Mouse (Mus musculus) layer of hippocampus, adult 18-20 months (tissue): ENCODE measurements at regions not wholly inside any gene's neighbourhood (a gene's known extent, or its start where the extent isn't known, plus 50 kb on each side); places are given as distances from the start of the nearest gene placed in this dataset.

Source experiments
- DNase-seq, 2 experiments: peaks; one replicate each; pipeline ENCODE4 v3.0.0; 2022; ENCODE audit warnings: low spot score in 2 of 2

- no peak for DNase-seq
These were observed 250.4 kb downstream of the Tmem182 start for GRCm38 (mm10) chr1:41055761-41056160.

- no peak for DNase-seq
These were observed 259.7 kb downstream of the Tmem182 start for GRCm38 (mm10) chr1:41065130-41065529.

DNA sequence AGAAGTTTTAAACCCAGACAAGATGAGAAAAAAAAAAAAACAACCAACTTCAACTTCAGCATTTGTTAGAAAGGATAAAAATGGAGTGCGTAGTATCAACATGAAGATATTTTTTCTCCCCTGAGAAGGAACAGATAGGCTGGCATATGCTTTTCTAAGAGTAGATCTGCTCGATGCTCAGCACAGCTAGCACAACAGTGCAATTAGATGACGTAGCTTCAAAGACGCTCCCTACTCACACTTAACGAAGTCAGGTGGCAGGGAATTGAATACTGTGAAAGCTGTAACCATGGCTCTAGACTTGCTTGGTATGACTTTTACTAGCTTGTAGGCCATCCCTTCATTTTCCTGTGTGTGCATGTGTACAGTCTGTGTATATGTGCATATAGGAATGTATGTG is 299.5 kb downstream of the Tmem182 start:
- DNase-seq, result peak in 1 of 2 experiments; percentile 32

DNA sequence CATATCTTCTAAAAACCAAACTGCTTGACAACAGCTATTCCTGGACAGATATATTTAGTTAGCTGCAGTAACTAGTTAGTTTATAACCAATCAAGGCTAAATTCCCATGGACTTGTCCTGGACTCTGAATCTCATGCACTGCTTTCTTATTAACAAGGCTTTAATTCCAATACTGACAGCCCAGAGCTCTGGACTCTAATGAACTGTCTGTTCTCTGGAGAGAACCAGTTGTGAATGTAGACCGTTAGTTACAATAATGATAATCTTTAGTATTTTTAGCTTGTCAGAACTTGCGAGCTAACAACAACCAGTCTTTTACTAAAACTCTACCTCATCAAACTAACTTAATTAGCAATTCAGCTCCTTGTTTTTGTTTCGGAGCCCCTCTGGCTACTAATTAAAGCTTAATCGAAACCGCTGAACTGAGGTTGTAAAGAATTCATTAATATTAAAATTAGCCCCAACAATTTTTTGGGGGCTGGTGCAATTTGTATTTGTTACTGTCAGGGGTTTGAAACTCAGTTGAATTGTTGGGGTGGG is 316.3 kb downstream of the Tmem182 start:
- no peak for DNase-seq

- DNase-seq, result no peak
These were observed 326.0 kb downstream of the Tmem182 start for GRCm38 (mm10) chr1:41131410-41131809.

DNA sequence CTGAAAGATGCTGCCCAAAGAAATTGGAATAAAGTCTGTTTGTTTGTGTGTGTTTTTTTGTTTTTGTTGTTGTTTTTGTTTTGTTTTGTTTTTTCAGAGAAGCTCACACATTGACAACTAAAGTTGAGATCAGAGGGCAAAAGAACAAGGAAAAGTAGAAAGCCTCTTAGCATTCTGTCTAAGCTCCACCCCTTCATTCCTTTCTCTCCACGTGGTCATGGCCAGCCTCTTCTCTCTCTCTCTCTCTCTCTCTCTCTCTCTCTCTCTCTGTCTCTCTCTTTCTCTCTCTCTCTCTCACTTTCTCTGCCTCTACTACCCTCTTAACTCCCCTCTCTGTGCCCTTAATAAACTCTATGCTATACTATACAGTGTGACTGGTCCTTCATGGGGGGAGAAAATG is 327.7 kb downstream of the Tmem182 start:
- no peak for DNase-seq

- DNase-seq, result no peak
These were observed 328.5 kb downstream of the Tmem182 start for GRCm38 (mm10) chr1:41133946-41134345.

DNA sequence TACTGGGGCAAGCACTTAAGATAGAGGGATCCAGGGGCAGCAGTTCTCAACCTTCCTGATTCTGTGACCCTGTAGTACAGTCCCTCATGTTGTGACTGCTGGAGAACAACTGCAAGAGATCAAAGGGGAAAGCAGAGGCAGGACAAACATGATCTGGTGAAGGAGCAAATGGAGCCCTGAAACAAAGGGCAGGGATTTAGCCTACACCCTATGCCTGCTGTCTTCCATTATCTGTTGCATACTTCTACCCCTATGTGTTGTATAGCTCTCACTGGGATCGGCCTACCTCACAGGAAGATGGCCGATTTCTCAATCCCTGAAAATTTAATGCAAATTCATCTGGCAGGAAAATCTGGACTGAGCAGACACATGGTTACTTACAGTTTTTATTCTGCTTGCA is 334.3 kb downstream of the Tmem182 start:
- DNase-seq, result no peak

DNA sequence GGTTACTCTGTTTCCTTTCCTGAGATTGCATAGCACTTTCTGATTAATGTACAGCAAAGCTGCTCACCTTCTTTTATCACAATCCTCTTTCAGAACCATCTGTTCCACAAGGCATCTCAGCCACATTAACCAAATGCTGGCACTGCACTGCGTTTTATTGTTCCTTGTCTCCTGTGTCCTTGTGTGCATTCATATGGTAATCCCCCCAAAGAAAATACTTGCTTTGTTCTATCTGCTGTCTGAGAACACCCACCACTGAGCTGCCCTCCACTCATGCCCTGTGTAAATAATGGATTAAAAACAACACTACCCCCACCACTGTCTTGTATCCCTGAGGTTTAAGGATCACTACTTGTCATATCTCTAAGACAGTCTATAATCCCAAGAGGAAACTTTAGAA is 335.1 kb downstream of the Tmem182 start:
- DNase-seq, result no peak

DNA sequence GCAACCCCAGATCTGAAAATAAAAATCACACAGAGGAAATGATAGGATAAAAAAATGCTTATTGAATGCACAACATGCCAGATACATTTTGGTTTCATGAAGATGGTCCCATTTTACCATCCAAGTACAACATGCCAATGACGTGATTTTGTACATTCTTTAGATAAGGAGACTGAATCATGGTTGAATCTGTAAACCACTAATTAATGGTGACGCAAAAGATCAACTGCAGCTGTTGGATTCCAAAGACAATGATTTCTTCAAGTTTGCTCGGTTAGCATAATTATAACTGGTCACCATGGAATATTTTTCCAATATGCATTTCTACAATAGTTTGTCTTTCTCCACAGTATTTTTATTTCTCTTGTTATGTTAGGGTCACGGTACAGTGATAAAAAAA is 336.6 kb downstream of the Tmem182 start:
- no peak for DNase-seq

GRCm38 (mm10) chr1:41152516-41152915 is 347.1 kb downstream of the Tmem182 start:
- peak in 1 of 2 experiments; percentile 68 for DNase-seq

DNA sequence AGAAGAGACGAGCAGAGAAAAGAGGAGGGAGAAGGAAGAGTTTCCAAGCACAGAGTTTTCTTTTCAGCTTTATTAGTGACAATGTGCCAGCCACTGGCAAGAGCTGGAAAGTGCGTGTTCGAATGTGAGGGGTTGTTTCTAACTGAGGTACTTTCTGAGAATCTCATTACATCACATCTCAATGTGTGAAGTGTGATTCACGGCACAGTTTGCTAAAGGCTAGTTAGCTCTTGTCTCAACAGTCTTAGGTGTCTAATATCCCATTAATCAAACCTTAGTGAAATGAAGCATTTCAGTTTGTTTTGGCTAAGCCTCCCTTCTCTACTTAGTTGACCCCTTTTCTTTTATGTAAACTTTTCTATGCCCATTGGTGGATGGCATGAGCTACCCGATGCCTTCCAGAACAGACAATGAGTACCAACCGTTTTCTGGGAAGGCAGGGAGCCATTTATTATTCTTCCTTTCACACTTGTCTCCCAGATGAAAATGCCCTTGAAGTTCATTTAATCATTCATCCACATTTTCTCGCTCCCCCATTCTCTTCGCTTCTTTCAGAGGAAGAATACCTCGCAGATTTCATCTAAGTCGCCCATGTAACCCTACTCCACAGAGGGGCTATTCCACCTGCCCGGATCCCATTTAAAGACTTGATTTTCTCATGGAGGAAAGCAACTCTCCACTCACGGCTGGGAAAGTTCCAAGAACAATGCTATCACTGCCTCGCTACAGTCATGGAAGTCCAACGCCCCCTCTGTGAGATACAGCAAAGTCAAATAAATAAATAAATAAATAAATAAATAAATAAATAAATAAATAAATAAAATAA is 348.0 kb downstream of the Tmem182 start:
- DNase-seq, result no peak

DNA sequence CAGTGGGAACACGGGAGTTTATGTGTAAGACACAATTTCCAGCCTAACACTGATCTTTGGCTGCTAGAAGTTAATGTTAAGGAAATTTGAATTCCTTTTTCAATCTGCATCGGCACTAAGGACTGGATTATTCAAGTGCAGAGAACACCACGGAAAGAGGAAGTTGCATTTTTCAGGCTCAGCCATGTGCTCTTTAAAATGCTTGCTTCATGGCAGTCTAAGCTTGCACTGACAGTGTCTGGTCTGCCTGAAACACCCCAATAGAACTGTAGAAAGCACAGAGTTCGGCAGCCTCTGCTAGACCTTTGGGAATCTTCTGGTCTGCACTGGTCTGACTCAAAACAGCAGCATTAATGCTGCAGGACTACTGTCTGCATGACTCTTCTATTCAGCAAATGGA is 348.8 kb downstream of the Tmem182 start:
- no peak for DNase-seq

DNA sequence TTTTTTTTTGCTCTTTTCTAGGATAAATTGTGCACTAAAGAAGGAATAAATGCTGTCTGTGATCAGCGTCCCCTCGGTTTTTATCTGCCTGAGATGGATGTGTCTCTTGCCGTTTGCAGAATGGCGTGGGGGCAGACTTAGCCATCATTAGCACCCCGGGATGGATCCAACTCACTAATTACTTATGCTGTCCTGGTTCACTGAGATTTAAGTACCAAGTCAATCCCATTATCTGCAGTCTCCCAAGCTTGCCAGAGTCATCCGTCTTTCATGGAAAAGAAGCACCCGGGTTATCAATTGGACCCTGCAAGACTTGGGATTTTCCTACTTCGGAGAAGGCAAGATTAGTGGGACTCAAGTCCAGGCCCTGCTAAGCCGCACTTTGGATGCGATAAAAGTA is 351.5 kb downstream of the Tmem182 start:
- no peak for DNase-seq

DNA sequence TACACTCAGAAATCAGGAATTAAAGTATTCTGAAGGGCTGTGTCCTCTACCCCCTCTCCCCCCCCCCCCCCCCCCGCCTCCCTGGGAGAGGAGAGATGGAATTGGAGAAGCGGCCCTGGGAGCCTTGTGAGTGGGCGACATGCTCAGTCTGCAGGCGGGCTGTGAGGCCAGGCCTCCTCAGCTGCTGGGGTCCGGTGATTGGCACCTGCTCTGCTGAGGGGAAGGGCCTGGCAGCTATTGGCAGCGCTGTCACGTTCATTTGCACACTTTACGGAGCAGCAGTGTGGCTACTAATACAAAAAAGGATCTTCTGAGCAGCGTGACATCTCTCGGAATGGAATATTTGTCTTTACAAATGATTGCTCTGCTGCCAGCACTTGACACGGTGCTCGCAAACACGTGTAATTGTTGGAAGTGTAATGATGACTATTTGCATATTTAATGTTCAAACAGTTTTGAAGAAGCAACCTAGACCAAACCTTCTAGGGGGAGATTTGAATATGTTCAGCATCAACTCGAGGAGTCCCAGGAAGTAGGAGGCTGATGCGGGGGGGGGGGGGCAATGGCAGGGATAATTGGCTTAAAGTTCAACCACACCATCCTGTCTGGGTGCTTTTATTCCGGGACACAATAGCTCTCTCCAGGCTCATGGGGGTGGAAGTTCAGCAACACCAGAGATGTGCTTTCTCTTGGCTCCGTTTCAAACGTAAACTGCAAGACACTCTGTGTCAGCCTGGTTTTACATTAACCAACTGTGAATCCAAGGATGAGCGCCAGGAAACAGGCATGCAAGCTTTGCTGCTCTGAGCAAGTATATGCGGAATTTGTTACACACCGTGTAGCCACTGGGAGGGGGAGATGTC is 352.5 kb downstream of the Tmem182 start:
- DNase-seq, result peak in 1 of 2 experiments; percentile 20

DNA sequence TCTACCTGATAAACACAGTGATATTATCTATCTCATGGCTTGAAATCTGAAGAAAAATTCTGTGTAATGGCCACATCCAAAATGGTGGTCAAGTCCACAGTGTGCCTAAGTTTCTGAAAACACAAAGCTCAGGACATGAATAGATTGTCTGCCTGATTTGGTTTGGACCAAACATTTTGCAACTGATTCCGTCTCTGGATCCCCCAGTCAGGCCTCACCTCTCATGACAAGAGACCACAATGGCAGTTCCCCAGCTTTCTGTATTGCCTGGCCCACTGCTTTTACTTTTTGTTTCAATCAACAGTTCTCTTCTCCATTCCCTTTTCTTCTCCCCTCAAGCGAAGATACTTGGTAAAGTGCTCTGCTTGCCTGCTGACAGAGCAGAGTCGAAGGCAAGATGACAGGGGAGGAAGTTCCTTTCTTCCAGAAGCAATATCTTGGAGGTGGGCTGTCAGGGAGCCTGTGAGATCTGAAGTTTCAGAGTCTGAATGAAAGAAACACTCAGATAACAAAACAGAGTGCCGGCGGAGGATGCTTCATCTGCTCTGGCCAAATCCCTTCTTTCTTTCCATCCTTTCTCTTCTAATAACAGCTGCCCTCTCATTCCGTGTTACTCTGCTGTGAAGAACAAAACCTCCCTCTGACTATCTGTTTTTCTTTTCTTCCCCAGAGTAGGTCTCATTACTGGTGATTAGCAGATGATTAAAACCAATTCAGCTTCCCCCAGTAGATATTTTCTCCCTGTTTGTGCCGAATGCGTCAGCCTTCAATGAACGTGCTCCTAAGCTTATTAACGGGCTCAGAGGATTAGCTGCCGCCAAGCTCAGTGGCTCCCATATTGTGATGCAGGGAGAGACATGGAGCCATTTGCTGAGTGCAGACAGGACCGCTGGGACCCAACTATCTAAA is 360.7 kb downstream of the Tmem182 start:
- DNase-seq, result no peak

- DNase-seq, result no peak
These were observed 361.5 kb downstream of the Tmem182 start for GRCm38 (mm10) chr1:41166787-41167420.

DNA sequence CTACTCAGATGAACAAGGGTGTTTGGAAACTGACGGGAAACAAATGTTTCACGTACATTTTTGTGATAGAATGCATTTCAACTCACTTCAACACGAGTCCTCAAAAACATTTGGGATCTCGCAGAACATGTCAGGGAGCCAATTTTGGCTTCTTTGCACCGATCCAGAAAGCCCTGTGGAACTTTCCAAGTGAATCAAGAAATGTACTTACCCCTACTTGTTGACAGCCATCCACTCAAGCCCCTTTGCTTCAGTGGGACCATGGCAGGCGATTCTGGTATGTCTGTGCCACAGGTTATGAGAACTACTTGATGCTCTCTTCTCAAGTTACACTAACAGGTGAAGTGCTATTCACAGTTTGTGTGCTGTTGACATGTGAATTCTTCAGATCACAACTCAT is 381.6 kb downstream of the Tmem182 start:
- no peak for DNase-seq

GRCm38 (mm10) chr1:41212876-41213275 is 407.5 kb downstream of the Tmem182 start:
- DNase-seq, result no peak

GRCm38 (mm10) chr1:41225851-41226250 is 420.4 kb downstream of the Tmem182 start:
- no peak for DNase-seq

DNA sequence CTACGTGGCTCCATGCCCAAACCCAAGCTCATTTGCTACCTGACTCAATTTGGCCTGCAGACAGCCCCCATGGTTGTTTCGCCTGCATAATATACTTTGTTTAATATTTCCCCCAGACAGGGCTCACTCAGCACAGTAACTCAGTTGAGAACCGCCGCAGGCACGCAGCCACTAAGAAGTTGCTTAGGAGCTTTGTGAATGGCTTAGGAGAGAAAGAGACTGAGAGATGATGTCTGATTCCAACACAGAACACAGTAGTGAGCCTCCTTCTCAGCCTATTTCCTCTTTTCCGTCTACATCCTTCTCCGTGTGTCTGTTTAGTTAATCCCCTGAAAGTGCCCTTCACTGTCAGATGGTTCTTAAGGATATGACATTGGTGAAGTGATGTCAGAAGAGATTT is 429.9 kb downstream of the Tmem182 start:
- no peak for DNase-seq
